Mouse (Mus musculus) thymus, adult 18-20 months (tissue): ENCODE data around the gene Plxnb1.

Experiments
- DNase-seq, 2 experiments: peaks; one replicate each; pipeline ENCODE4 v3.0.0; 2022; ENCODE audit warnings: mixed read lengths in 2 of 2

The Plxnb1 gene

DNA sequence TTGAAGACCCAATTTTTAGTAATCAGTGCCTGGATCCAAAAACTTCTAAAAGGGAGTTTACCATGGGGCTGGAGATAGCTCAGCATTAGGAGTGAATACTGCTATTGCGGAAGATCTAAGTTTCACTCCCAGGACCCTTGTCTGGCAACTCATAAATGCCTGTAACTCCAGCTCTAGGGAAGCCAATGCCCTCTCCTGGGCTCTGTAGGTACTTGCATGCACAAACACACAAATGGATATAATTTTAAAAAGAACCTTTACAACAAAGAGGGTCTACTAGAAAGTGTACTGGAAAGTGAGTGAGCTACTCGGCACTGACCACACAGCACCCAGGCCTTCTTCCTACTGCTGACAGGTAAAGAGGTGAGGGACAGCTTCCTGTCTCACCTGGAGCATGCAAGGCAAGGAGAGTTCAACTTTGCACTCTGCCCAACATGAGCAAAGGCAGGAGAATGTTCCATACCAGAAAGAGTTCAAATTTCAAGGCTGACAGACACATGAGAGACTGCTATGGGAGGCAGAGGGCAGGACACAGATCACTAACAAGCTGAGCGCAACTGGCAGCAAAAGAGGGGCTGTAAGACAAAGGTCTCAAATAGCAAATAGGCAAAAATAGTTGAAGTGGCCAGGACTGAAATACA, 27.0 kb upstream of the Plxnb1 start:
- no peak for DNase-seq

DNA sequence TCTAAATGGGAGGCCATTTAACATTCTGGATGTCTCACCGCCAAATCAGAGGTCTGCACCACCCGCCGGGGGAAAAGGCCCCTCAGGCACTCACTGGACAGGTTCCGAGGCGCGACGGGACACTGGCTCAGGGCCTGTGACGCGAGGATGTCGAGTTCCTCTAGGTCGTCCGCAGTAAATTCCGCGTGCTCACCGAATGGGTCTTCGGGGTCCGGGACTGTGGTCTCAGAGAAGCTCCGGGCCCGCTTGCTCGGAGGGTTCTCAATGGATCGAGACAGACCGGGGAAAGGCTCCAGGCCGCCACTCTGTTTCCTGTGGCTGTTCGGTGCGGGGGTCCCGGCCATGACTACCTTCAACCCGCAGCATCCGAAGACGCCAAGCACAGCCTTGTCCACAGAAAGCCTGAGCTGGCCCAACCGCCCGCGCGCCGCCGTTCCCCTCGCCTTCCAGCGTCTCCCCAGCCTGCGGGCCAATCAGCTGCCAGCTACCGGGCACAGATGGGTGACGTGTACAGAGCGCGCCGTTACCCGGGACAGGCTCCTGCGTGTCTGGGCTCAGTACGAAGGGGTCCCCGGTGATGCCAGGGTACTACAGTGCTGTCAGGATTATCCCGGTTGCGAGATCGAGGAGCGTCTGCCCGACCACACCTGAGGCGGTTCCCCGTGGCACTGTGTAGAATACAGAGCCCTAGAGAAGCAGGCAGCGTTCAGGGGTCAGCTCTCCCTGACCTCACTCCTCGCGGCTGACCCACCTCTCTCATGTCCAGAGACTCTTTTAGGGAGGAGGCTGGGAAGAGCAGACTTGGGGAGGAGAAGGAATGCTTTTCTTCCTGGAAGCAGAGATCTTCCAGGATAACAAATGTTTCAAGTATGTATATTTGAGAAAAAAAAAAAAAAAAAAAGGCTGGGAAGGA, 21.3 kb upstream of the Plxnb1 start, which contains the start of gene Atrip:
Atrip (minus strand) TSS at position 464 of the 913 bp plus-strand sequence.
- DNase-seq: peak; percentile 83 to 85

DNA sequence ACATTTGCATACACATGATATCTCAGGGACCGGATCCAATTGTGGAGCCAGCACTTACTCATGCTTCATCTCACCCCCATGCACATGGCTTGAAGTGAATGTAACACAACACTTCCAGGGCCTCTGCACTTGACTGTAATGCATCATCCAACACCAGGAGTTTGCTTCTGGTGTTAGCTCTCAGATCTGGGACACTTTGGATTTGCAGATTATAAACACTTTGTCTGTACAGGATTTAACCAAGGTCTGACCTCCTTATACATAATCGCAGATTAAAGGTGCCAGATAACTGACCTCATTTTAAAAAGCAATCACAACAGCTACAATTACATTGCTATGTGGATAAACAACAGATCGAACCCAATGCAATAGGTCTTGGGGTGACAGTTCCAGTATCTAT, 14.7 kb upstream of the Plxnb1 start:
- DNase-seq: no peak

DNA sequence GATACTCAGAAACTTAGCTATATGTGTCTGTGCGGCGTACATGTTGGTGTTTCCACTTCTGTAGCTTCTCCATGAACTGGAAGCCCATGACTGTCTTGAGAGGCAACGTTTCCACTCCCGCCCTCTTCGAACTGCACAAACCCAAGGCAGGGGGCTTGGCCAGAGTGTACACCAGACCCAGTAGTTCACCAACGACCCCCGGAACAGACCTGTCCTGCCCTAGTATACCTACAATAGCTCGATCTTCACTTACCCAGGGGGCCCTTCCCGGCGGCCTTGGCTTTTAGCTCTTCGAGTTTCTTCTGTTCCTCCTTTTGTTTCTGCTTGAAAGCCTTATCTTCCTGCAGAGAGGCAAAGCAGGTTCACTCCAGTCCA, 13.5 kb upstream of the Plxnb1 start:
- no peak for DNase-seq

DNA sequence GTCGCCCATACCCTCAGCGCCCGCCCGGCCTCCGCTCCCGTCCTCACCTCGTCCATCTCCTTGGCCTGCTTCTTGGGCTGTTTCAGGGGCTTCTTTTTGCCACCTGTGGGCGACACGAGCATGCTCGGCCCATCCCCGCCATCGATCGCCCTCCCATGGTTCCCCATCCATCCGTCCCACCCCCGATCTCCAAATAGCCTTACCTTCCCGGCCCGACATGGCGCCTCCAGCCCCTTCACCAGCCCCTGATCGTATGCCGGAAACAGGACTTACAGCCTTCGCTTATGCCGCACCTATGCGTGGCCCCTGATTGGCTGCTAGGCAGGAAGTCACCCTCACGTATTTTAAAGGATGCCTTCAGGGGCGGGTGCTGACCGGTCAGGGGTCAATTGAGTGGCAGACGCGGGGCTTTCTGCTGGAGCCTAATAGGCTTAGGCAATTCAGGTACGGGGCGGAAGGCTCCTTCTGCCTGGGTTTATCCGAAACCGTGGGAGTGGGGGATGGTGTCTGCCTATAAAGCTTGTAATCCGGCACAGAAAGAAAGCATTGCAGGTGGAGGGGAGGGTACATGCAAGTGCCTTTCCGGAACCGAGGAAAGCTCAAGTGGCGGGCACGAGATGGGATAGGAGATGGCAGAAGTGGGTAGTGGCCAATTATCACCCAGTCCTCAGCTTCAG, 12.9 kb upstream of the Plxnb1 start, which contains the start of the genes Ccdc51 and Tma7:
Ccdc51 (plus strand) TSS at position 370 of the 677 bp plus-strand sequence.
Tma7 (minus strand) TSS at position 464 of the 677 bp plus-strand sequence.
- peak; percentile 77 to 85 for DNase-seq

DNA sequence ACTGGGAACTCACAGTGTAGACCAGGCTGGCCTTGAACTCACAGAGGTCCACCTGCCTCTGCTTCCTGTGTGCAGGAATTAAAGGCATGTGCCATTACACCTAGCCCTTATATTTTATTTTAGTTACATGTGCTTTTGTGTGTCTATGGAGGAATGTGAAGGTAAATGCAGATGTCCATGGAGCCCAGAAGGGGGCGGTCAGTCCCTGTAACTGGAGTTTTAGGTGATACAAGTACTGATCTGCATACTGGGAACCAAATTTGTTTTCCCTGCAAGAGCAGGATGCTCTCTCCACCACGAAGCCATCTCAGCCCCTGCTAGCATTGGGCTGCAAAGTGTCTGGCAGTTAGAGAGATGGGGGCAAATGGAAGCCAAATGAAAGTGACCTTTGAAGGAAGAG, 10.3 kb upstream of the Plxnb1 start:
- no peak for DNase-seq

DNA sequence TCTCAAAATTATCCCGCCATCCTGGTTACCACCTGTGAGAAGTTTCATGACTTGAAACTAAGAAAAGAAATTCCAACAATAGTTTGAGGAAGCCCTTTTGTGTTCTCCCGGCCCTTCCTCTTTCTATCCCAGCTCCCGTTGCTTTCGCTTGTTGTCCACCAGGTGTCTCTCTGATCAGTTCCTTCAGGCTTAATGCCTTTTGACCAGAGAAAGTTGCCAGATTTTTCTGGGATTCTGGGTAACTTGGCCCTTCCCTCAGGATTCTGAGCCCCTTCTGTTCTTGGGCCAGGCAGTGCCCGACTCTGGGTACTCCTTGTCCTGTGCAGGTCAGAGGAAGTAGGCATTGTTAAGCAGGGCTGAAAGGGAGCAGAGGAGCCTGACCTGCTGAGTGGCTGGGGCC, 7.2 kb upstream of the Plxnb1 start:
- no peak for DNase-seq

DNA sequence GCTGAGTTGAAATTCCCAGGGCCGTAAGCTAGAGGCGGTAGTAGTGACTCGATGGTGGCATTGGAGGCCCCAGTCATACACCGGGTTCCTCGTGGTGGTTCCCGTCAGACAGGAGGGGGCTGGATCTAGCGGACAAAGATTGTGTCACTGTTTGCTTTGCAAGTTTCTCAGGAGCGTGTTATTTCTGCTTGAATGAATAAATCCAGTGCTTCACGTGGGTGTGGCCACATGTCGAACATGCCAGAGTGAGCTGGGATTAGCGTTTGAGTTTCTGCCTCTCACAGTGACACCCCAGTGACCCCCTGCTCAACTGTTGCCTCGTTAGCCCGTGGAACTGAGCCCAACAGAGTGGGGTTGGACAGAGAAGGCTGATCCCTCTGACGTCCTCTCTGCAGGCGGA, 4.7 kb upstream of the Plxnb1 start:
- DNase-seq: no peak

DNA sequence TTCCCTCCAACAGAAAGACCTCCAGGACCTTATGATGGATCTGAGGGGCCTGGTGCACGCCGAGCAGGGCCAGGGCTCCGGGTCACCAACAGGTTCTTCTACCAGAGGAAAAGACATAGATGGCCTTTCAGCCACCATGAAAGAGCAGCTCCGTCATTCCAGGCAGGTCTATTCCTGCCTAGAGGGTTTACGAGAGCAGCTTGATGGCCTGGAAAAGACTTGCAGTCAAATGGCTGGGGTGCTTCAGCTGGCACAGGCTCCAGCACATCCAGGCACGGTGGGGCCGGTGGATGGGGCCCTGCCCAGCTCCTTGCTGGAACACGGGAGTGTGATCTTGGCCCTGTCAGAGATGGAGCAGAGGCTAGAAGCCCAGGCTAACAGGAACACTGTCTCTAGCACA, 3.4 kb upstream of the Plxnb1 start:
- no peak for DNase-seq

DNA sequence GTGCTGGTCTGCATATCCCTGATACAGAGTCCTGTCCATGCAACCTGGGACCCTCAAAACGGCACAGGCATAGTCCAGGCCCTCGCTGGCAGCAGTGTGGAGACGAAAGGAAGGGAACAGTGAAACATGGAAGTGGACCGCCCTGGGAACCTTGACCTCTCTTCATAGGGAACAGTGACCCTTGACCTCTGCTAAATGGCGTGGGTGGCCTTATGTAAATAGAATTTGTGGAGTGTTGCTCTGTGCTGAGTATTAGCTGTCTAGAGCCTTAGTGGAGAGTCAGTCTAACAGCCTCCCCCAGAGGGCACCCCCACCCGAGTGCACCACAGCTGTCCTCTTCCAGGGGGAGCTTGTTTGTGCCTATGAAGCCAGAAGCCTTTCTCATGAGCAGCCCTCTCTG, 2.4 kb upstream of the Plxnb1 start:
- no peak for DNase-seq

DNA sequence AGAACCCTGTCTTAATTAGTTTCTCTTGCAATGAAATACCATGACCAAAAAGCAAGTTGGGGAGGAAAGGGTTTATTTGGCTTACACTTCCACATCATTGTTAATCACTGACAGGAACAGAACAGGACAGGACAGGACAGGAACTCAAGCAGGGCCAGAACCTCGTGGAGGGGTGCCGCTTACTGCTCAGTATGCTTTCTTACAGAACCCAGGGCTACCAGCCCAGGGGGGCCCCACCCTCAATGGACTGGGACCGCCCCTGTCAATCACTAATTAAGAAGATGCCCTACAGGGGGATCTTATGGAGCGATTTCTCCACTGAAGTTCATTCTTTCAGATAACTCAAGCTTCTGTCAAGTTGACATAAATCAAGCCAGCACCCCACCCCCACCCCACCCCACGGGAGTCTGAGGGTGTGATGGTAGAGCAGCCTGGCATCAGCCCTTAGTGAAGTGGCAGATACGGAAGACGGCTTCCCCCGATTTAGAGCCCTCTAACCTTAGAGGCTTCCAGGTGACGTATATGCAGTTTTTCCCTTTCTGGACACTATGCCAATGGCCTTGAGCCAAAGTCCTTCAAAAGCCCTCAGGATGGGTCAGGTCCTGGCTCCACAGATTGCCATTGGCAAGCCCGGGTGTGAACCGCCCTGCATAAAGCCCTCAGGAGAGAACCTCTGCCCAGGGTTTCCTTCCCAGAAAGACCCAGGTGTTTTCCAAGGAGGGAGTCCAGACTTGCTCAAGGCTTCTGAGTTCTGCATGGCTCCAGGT, 1.2 kb upstream of the Plxnb1 start:
- no peak for DNase-seq

DNA sequence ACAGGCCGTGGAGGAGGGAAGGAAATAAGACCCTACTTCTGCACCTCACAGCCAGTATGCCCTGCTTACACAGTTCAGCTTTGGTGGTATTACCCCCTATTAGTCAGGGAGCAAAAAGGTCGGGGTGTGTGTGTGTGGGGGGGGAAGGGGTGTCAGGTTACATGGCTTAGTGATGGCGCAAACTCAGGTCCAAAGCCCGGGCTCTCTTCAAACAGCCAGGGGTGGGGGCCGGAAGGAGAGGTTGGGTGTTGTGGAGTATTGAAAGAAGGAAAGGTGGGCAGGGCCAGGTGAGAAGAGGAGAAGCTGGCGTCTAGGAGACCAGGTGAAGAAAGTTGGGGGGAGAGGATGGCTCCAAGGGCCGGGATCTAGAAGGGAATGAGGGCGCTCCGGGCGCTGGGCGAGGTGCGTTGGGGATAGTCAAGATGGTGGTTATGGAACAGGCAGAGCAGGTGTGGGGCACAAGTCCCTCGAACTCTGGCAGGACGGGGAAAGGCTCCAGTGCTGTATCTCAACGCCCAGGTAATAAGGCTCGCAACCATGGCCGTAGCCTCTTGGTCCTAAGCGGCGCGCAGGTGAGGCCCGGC, 544 bp upstream of the Plxnb1 start:
- DNase-seq: no peak

DNA sequence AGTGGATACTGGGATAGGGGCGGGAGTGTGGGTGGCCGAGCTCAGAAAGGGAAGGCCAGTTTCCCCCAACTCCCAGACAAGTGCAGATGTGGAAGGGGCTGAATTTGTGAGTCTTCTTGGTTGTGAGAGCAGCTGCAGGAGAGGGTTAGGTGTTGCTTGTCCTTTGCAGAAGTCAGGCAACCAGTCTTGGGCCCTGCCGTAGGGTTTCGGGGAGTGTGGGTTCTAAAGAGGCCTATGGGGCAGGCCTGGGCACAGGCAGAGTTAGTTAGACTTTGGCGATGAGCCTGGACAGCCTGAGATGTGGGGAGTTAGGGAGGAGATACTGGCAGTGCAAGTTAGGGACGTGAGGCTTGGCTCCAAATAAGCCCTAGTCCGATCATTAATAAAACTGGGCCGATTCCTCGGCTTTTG, 1.1 kb downstream of the Plxnb1 start:
- DNase-seq: no peak

DNA sequence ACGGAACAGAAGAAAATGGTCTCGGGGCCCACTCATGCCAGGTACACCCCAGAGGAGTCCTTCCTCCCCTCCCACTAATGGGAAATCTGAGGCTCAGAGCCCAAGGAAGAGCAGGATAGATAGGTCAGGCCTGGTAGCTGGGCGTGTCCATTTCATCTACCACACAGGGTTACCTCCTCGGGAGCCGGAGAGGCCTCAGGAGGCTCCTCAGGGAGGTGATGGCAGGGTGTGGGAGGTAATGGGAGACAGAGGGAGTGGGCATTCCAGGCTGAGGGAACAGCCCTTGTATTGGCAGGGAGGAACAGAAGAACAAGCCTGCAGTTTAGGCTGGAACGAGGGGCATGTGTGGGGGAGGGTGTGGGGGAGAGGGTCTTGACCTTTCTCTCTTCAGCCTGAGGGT, 1.7 kb downstream of the Plxnb1 start:
- no peak for DNase-seq

DNA sequence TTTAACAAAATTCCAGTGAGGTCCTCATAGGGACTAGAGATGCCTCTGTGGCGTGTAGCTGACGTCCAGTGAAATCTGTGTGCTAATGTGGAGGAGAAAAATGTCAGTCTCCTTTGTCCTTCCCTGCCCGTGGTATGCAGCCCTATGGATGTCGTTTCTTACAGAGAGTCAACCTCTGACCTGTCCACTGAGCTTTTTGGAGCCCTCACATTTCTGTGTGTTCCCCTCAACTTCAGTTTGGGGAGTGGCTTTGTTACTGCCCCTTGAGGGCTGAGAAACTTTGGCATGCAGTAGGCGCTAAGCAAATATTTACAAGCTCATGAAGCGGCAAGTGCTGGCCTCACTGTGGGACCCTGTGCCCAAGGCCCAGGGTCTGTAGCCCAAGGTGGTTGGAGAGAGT, 2.1 kb downstream of the Plxnb1 start:
- DNase-seq: no peak

DNA sequence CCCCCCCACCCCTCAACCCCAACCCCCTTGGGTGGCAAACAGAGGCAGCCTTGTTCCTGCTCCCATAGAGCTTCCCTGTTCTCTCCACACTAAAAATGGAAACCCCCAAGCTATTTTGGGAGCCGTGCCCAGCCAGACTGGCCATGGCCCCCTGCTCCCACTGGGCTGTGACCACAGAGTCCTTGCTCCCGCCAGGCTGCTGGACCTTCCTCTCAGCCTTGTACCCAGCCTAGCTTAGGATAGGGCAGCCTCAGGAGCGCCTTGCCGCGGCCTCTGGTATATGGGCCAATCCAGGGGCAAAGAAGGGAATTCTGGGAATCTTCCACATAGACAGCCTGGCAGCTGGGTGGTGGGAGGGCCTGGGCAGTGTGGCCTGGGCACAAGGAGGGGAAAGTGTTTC, 2.6 kb downstream of the Plxnb1 start:
- no peak for DNase-seq

DNA sequence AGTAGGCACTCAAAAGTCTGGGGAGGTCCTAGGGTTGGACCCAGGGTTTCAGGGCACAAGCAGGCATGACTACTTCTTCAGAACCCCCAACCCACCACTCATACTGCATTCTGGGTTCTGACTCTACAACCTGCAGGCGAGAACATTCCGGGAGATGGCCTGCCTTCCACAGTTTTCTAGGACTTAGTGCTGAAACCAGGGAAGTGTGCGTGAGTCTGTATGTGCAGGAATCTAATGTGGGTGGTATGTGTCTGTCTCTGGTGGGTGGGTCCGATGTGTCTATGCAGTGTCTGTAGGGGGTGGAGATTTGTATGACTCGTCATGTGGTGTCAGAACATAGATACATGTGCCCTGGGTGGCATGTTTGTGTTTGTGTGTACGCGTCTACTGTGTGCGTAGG, 3.2 kb downstream of the Plxnb1 start:
- DNase-seq: no peak

DNA sequence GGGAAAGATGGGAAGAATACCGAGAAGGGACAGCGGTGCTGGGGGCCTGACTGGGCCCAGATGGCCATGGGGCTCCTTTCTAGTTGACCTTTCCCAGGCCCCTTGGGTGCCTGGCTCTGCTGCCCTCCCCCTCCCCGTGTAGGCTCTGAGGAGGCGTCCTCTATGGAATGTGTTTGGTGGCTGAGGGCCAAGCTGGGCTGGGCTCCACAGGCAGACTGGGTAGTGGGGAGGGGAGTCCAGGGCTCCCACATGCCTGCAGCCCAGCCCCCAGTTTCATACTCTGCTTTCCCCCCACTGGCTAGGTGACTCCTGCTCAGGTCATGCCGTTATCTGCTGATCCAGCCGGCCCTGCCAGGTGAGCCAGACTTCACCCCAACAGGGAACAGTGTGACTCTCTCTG, 3.8 kb downstream of the Plxnb1 start:
- DNase-seq: no peak

DNA sequence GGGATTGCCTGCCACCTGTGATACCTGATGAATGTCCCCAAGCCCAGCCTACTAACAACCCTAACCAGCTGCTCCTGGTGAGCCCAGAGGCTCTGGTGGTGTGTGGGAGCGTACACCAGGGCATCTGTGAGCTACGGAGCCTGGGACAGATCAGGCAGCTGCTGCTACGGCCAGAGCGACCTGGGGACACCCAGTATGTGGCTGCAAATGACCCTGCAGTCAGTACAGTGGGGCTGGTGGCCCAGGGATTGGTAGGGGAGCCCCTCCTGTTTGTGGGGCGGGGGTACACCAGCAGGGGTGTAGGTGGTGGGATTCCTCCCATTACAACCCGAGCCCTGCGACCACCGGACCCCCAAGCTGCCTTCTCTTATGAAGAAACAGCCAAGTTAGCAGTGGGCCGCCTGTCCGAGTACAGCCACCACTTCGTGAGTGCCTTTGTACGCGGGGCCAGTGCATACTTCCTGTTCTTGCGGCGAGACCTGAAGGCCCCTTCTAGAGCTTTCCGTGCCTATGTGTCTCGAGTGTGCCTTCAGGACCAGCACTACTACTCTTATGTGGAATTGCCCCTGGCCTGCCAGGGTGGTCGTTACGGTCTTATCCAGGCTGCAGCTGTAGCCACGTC, 5.2 kb downstream of the Plxnb1 start:
- no peak for DNase-seq

DNA sequence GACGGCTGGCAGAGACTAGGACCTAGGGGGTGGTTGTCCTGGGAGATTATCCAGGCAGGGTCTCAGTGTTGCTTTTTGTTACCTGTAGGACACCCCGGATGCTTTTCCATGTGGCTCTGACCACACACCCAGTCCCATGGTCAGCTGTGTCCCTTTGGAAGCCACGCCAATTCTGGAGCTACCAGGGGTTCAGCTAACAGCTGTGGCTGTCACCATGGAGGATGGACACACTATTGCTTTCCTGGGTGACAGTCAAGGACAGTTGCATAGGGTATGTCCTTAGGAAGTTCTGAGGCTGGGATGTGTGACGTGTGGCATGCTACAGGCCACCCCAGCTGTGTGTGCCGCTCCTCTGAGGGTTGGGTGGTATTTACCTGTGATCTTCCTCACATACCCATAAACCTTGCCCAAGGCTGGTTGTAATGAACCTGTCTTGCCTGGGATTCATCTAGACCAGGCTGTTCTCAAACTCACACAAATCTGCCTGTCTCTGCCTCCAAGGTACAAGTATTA, 6.8 kb downstream of the Plxnb1 start:
- no peak for DNase-seq

DNA sequence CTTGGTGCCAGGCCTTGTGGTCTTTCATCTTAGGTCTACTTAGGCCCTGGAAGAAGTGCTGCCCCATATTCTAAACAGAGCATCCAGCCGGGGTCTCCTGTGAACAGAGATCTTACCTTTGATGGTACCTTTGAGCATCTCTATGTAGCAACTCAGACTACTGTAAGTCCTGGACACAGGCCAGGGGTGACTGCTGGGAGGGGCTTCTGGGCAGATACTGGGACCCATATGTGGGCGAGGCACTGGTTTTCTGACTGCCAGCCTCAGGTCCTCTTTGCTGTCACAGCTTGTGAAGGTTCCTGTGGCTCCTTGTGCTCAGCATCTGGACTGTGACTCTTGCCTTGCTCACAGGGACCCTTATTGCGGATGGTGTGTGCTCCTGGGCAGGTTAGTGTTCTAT, 7.4 kb downstream of the Plxnb1 start:
- DNase-seq: no peak

DNA sequence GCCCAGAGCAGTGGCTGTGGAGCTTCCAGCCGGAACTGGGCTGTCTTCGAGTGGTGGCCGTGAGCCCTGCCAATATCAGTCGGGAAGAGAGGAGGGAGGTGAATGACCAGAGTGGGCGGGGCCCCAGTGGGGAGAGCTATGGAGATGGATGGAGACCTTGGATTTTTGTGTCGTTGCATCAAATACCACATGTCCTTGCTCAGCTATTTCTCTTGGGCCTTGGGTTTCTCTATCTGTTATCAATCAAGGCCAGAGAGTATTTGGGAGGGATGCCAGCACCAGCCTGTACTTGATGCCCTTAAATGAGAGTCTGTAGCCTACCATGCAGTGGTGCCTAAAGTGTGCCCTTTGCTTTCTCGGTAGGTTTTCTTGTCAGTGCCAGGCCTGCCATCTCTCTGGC, 8.1 kb downstream of the Plxnb1 start:
- no peak for DNase-seq
